Mouse (Mus musculus) CH12.LX (cell line): ENCODE results near the gene Kbtbd7. TPM values are rescaled to one million over a fixed set of nuclear protein-coding genes. Genes with fewer than 3 reads are reported as not detected.
A peak's percentile ranks its signal among the peaks of the same experiment; 100 is the strongest.

Source experiments
- DNase-seq: peaks from one replicate; pipeline ENCODE4 v3.0.0-alpha.2; 2013; ENCODE audit errors: extremely low read depth
- H3K27ac ChIP-seq: 2 replicates; pipeline ENCODE4 v1.5.1; 2012; ENCODE audit warnings: low read depth, mild to moderate bottlenecking, control low read depth, moderate library complexity; ENCODE audit not compliant: insufficient read depth
- H3K27me3 ChIP-seq: replicated peaks from 2 replicates; pipeline ENCODE3; 2012; ENCODE audit warnings: inconsistent platforms
- H3K36me3 ChIP-seq, 2 experiments: replicated peaks in 1 of 2; 2 replicates each; pipeline versions ENCODE3 to v1.6.1; 2012; ENCODE audit warnings: inconsistent platforms in 1 of 2, low read length in 1 of 2, mild to moderate bottlenecking in 1 of 2, mixed read lengths in 1 of 2, moderate library complexity in 1 of 2; ENCODE audit not compliant: control insufficient read depth in 1 of 2, insufficient read depth in 1 of 2
- H3K4me1 ChIP-seq, 2 experiments: 2 replicates each; pipeline ENCODE4 v1.6.1; 2012; ENCODE audit warnings: inconsistent platforms in 1 of 2, moderate library complexity in 1 of 2; ENCODE audit not compliant: insufficient read depth in 2 of 2, control insufficient read depth in 1 of 2
- H3K4me2 ChIP-seq: 2 replicates; pipeline ENCODE4 v1.6.1; 2012; ENCODE audit warnings: low read depth, mild to moderate bottlenecking, control low read depth; ENCODE audit not compliant: poor library complexity, insufficient read depth, severe bottlenecking
- H3K4me3 ChIP-seq, 3 experiments: fragments of 150-350 bp in 1 of 3; sonication (generic) in 1 of 3; replicated peaks in 1 of 3; 2 replicates each; pipeline versions ENCODE3 to v1.5.1; 2011 to 2012; ENCODE audit warnings: low read depth in 2 of 3, low read length in 2 of 3, mild to moderate bottlenecking in 2 of 3, moderate library complexity in 2 of 3, control low read depth in 1 of 3, improper control_type of control experiment in 1 of 3, inconsistent platforms in 1 of 3, mixed read lengths in 1 of 3; ENCODE audit not compliant: poor library complexity in 1 of 3
- H3K79me2 ChIP-seq: replicated peaks from 2 replicates; pipeline ENCODE4 v1.6.1; 2012; ENCODE audit warnings: mild to moderate bottlenecking, moderate library complexity; ENCODE audit not compliant: control insufficient read depth, poor library complexity, insufficient read depth, severe bottlenecking; ENCODE audit errors: extremely low read depth
- H3K9ac ChIP-seq: 2 replicates; pipeline ENCODE4 v1.6.1; 2012; ENCODE audit warnings: low read depth, mild to moderate bottlenecking, control low read depth, moderate library complexity; ENCODE audit not compliant: insufficient read depth
- H3K9me3 ChIP-seq: replicated peaks from 2 replicates; pipeline ENCODE3; 2012; ENCODE audit warnings: low read length, inconsistent platforms, mixed read lengths
- BHLHE40 ChIP-seq: IDR thresholded peaks from 2 replicates; pipeline ENCODE4 v1.6.1; 2011; ENCODE audit warnings: mild to moderate bottlenecking, low read depth, low read length, improper control_type of control experiment
- CHD1 ChIP-seq: IDR thresholded peaks from 2 replicates; pipeline ENCODE4 v1.6.1; 2012; ENCODE audit warnings: low read depth, low read length, improper control_type of control experiment, inconsistent platforms
- CHD2 ChIP-seq: IDR thresholded peaks from 2 replicates; pipeline ENCODE4 v1.6.1; 2011; ENCODE audit warnings: low read length, improper control_type of control experiment
- CTCF ChIP-seq, 2 experiments: IDR thresholded peaks in 1 of 2; conservative IDR thresholded peaks in 1 of 2; 2 replicates each; pipeline ENCODE4 v1.5.1; 2011 to 2012; ENCODE audit warnings: low read depth in 2 of 2, low read length in 2 of 2, improper control_type of control experiment in 1 of 2, inconsistent platforms in 1 of 2, mild to moderate bottlenecking in 1 of 2, moderate library complexity in 1 of 2
- E2F4 ChIP-seq: IDR thresholded peaks from 2 replicates; pipeline ENCODE4 v1.6.1; 2011; ENCODE audit warnings: low read depth, low read length, improper control_type of control experiment; ENCODE audit not compliant: insufficient replicate concordance
- ELF1 ChIP-seq: IDR thresholded peaks from 2 replicates; pipeline ENCODE4 v1.6.1; 2014; ENCODE audit warnings: low read depth, mild to moderate bottlenecking, inconsistent platforms, low read length, improper control_type of control experiment
- EP300 ChIP-seq: IDR thresholded peaks from 2 replicates; pipeline ENCODE4 v1.6.1; 2011; ENCODE audit warnings: low read length, improper control_type of control experiment
- ETS1 ChIP-seq: conservative IDR thresholded peaks from 2 replicates; pipeline ENCODE4 v1.6.1; 2012; ENCODE audit warnings: low read depth, mild to moderate bottlenecking, inconsistent platforms, low read length, improper control_type of control experiment, moderate library complexity
- GABPA ChIP-seq: IDR thresholded peaks from 2 replicates; pipeline ENCODE4 v1.6.1; 2012; ENCODE audit warnings: low read depth, low read length, improper control_type of control experiment, inconsistent platforms; ENCODE audit not compliant: insufficient replicate concordance
- HCFC1 ChIP-seq: IDR thresholded peaks from 2 replicates; pipeline ENCODE4 v1.6.1; 2012; ENCODE audit warnings: low read depth, mild to moderate bottlenecking, inconsistent platforms, low read length, improper control_type of control experiment
- IRF4 ChIP-seq: IDR thresholded peaks from 2 replicates; pipeline ENCODE4 v1.6.1; 2014; ENCODE audit warnings: low read depth, mild to moderate bottlenecking, inconsistent platforms, low read length, improper control_type of control experiment
- JUN ChIP-seq: IDR thresholded peaks from 2 replicates; pipeline ENCODE4 v1.6.1; 2011; ENCODE audit warnings: low read depth, mild to moderate bottlenecking, low read length, improper control_type of control experiment, moderate library complexity; ENCODE audit not compliant: insufficient read depth
- JUND ChIP-seq: conservative IDR thresholded peaks from 2 replicates; pipeline ENCODE4 v1.6.1; 2011; ENCODE audit warnings: low read depth, low read length, improper control_type of control experiment
- KAT2A ChIP-seq: IDR thresholded peaks from 2 replicates; pipeline ENCODE4 v1.6.1; 2012; ENCODE audit warnings: low read length, improper control_type of control experiment, inconsistent platforms; ENCODE audit not compliant: insufficient replicate concordance
- MAFK ChIP-seq: IDR thresholded peaks from 2 replicates; pipeline ENCODE4 v1.6.1; 2011; ENCODE audit warnings: low read length, improper control_type of control experiment; ENCODE audit not compliant: insufficient replicate concordance
- MAX ChIP-seq: IDR thresholded peaks from 2 replicates; pipeline ENCODE4 v1.6.1; 2011; ENCODE audit warnings: low read length, improper control_type of control experiment
- MAZ ChIP-seq: IDR thresholded peaks from 2 replicates; pipeline ENCODE4 v1.6.1; 2012; ENCODE audit warnings: low read depth, mild to moderate bottlenecking, inconsistent platforms, low read length, improper control_type of control experiment, moderate library complexity
- MEF2A ChIP-seq: IDR thresholded peaks from 2 replicates; pipeline ENCODE4 v1.6.1; 2014; ENCODE audit warnings: low read depth, mild to moderate bottlenecking, inconsistent platforms, low read length, improper control_type of control experiment, borderline replicate concordance
- MXI1 ChIP-seq: IDR thresholded peaks from 2 replicates; pipeline ENCODE4 v1.6.1; 2011; ENCODE audit warnings: mild to moderate bottlenecking, low read depth, low read length, improper control_type of control experiment
- MYC ChIP-seq: IDR thresholded peaks from 2 replicates; pipeline ENCODE4 v1.6.1; 2011; ENCODE audit warnings: low read depth, mild to moderate bottlenecking, improper control_type of control experiment, low read length
- NELFE ChIP-seq: IDR thresholded peaks from 2 replicates; pipeline ENCODE4 v1.6.1; 2011; ENCODE audit warnings: low read depth, low read length, improper control_type of control experiment
- NRF1 ChIP-seq: IDR thresholded peaks from 2 replicates; pipeline ENCODE4 v1.6.1; 2014; ENCODE audit warnings: low read depth, mild to moderate bottlenecking, inconsistent platforms, low read length, improper control_type of control experiment, moderate library complexity
- PAX5 ChIP-seq: IDR thresholded peaks from 2 replicates; pipeline ENCODE4 v1.6.1; 2012; ENCODE audit warnings: low read length, inconsistent platforms, mixed read lengths
- POLR2A ChIP-seq: IDR thresholded peaks from 2 replicates; pipeline ENCODE4 v1.6.1; 2011; ENCODE audit warnings: low read depth, mild to moderate bottlenecking, improper control_type of control experiment, low read length
- POLR2AphosphoS2 ChIP-seq: IDR thresholded peaks from 2 replicates; pipeline ENCODE4 v1.6.1; 2011; ENCODE audit warnings: low read depth, low read length, improper control_type of control experiment
- RAD21 ChIP-seq: IDR thresholded peaks from 2 replicates; pipeline ENCODE4 v1.6.1; 2011; ENCODE audit warnings: low read depth, mild to moderate bottlenecking, low read length, improper control_type of control experiment, moderate library complexity
- RCOR1 ChIP-seq: conservative IDR thresholded peaks from 2 replicates; pipeline ENCODE4 v1.6.1; 2012; ENCODE audit warnings: low read depth, mild to moderate bottlenecking, inconsistent platforms, low read length, improper control_type of control experiment
- SIN3A ChIP-seq: IDR thresholded peaks from 2 replicates; pipeline ENCODE4 v1.6.1; 2012; ENCODE audit warnings: low read length, improper control_type of control experiment, inconsistent platforms
- SMC3 ChIP-seq: IDR thresholded peaks from 2 replicates; pipeline ENCODE4 v1.6.1; 2011; ENCODE audit warnings: low read depth, low read length, improper control_type of control experiment
- TBP ChIP-seq: conservative IDR thresholded peaks from 2 replicates; pipeline ENCODE4 v1.6.1; 2011; ENCODE audit warnings: low read depth, low read length, improper control_type of control experiment
- TCF12 ChIP-seq: IDR thresholded peaks from 2 replicates; pipeline ENCODE4 v1.6.1; 2014; ENCODE audit warnings: low read depth, mild to moderate bottlenecking, inconsistent platforms, low read length, improper control_type of control experiment
- UBTF ChIP-seq: IDR thresholded peaks from 2 replicates; pipeline ENCODE4 v1.6.1; 2012; ENCODE audit warnings: low read depth, mild to moderate bottlenecking, inconsistent platforms, low read length, improper control_type of control experiment, moderate library complexity
- USF1 ChIP-seq: IDR thresholded peaks from 2 replicates; pipeline ENCODE4 v1.6.1; 2014; ENCODE audit warnings: low read depth, mild to moderate bottlenecking, inconsistent platforms, low read length, improper control_type of control experiment
- USF2 ChIP-seq: conservative IDR thresholded peaks from 2 replicates; pipeline ENCODE4 v1.6.1; 2011; ENCODE audit warnings: low read depth, low read length, improper control_type of control experiment
- ZC3H11A ChIP-seq: IDR thresholded peaks from 2 replicates; pipeline ENCODE4 v1.6.1; 2012; ENCODE audit warnings: low read depth, mild to moderate bottlenecking, inconsistent platforms, low read length, improper control_type of control experiment
- ZKSCAN1 ChIP-seq: IDR thresholded peaks from 2 replicates; pipeline ENCODE4 v1.6.1; 2012; ENCODE audit warnings: low read depth, inconsistent platforms, low read length, improper control_type of control experiment, borderline replicate concordance
- ZMIZ1 ChIP-seq: IDR thresholded peaks from 2 replicates; pipeline ENCODE4 v1.6.1; 2012; ENCODE audit warnings: low read depth, mild to moderate bottlenecking, inconsistent platforms, low read length, improper control_type of control experiment
- ZNF384 ChIP-seq: IDR thresholded peaks from 2 replicates; pipeline ENCODE4 v1.6.1; 2012; ENCODE audit warnings: low read depth, low read length, improper control_type of control experiment, inconsistent platforms
- dilution Hi-C: fragments of 300-500 bp; cut with MboI; formaldehyde crosslinking; loops from 2 replicates; pipeline ENCODE4 v1.14.3; 2020; ENCODE audit warnings: low sequenced_read_pairs; ENCODE audit not compliant: extremely low pct_unique_long_range_greater_than_20kb, extremely low pct_ligation_motif_present
- in situ Hi-C: fragments of 300-500 bp; cut with MboI; formaldehyde crosslinking; loops from 3 replicates; pipeline ENCODE4 v1.14.3; 2019; ENCODE audit warnings: low sequenced_read_pairs, low pct_ligation_motif_present, low pct_unique_long_range_greater_than_20kb, mixed read lengths
- polyA plus RNA-seq: library from polyadenylated mRNA; unstranded; fragments of >175 nt; gene quantifications from 2 replicates; pipeline ENCODE4 v1.2.1, GENCODE M21; 2012; ENCODE audit warnings: low read depth; ENCODE audit not compliant: insufficient read length
- total RNA-seq, 2 experiments: library from RNA; depleted of rRNA; stranded (reverse); fragments of 300-350 nt in 1 of 2; fragments of >200 nt in 1 of 2; gene quantifications; 2 replicates each; pipeline ENCODE4 v1.2.3; 2012 to 2014

Gene Kbtbd7
- total RNA-seq (2012; rRNA removed): 2.7 and 2.8 TPM in 2 replicates
- 2.5 and 2.6 TPM in 2 replicates for total RNA-seq (2014; rRNA removed)
- 1.9 TPM in 2 replicates for polyA plus RNA-seq

GRCm38 (mm10) chr14:79425979-79426729 lies at the start of gene Kbtbd7:
Gene Kbtbd7 (plus strand): TSS chr14:79426511.
- no peaks in the 10 kb centered on the region for H3K27me3 ChIP-seq
- H3K36me3 ChIP-seq: peaks cover 3 to 31% of the 10 kb centered on the region in 2 experiments
- H3K4me3 ChIP-seq: peak within 1 kb of the TSS in 2 of 3 experiments; percentile 13 to 47
- no peaks in the 10 kb centered on the region for H3K79me2 ChIP-seq
- dilution Hi-C loops: no loop called here
- H3K4me1 ChIP-seq: peaks cover 4 to 28% of the 10 kb centered on the region in 2 experiments; a peak in 3 of 4 replicates
- DNase-seq: peak; percentile 98
- no peaks in the 10 kb centered on the region for H3K9me3 ChIP-seq
- 0 out of 2 replicates have a peak within 1 kb of the TSS, but pooled peaks have one; percentile 27 for H3K4me2 ChIP-seq
- peak within 1 kb of the TSS; percentile 43; the same call in 1 of the 2 replicates for H3K27ac ChIP-seq
- TF ChIP-seq JUN: peak; percentile 93
- peak; percentile 79 for TF ChIP-seq ELF1
- 0 out of 2 replicates have a peak, but pooled peaks have one; percentile 36 for TF ChIP-seq NELFE
- no peak for TF ChIP-seq ZC3H11A
- peak; percentile 96 for TF ChIP-seq ZNF384
- TF ChIP-seq EP300: peak; percentile 70
- peak; percentile 85 for TF ChIP-seq TCF12
- 0 out of 2 replicates have a peak, but pooled peaks have one; percentile 51 for TF ChIP-seq MYC
- TF ChIP-seq SMC3: no peak
- TF ChIP-seq CHD1: no peak
- no peak for TF ChIP-seq CTCF (conservative IDR thresholded peaks at IDR 0.05 in 1 of 2, IDR thresholded peaks at IDR 0.05 in 1 of 2; ENCODE audit: low read depth in 2 of 2, low read length in 2 of 2)
- peak; percentile 81 for TF ChIP-seq ZMIZ1
- no peak for TF ChIP-seq RCOR1
- TF ChIP-seq BHLHE40: peak; percentile 99
- peak; percentile 94 for TF ChIP-seq TBP
- TF ChIP-seq ETS1: peak; percentile 99
- peak; percentile 94 for TF ChIP-seq JUND
- peak; percentile 54; the same call in 1 of the 2 replicates for TF ChIP-seq MXI1
- TF ChIP-seq PAX5: no peak
- no peak; the same call in 1 of the 2 replicates for TF ChIP-seq MAX
- TF ChIP-seq ZKSCAN1: no peak
- TF ChIP-seq E2F4: no peak
- peak; percentile 55 for TF ChIP-seq NRF1
- peak; percentile 90 for TF ChIP-seq SIN3A
- TF ChIP-seq GABPA: peak; percentile 85; the same call in 1 of the 2 replicates
- TF ChIP-seq CHD2: peak; percentile 84
- TF ChIP-seq MAZ: peak; percentile 34; the same call in 1 of the 2 replicates
- TF ChIP-seq IRF4: peak; percentile 78
- no peak for TF ChIP-seq POLR2AphosphoS2
- TF ChIP-seq POLR2A: peak; percentile 51
- TF ChIP-seq HCFC1: peak; percentile 100
- peak; percentile 96 for TF ChIP-seq UBTF
- no peak for TF ChIP-seq USF1
- TF ChIP-seq MAFK: peak; percentile 20; the same call in 1 of the 2 replicates
- TF ChIP-seq USF2: no peak
- TF ChIP-seq MEF2A: peak; percentile 89
- no peak for TF ChIP-seq RAD21
- peak; percentile 100 for TF ChIP-seq KAT2A
- no peak within 1 kb of the TSS; the same call in 1 of the 2 replicates for H3K9ac ChIP-seq
- in situ Hi-C loops: no loop called here
